Mouse (Mus musculus): ENCODE measurements at regions not wholly inside any gene's neighbourhood (a gene's known extent, or its start where the extent isn't known, plus 50 kb on each side); places are given as distances from the start of the nearest gene placed in this dataset.
A peak's percentile ranks its signal among the peaks of the same experiment; 100 is the strongest.

DNA sequence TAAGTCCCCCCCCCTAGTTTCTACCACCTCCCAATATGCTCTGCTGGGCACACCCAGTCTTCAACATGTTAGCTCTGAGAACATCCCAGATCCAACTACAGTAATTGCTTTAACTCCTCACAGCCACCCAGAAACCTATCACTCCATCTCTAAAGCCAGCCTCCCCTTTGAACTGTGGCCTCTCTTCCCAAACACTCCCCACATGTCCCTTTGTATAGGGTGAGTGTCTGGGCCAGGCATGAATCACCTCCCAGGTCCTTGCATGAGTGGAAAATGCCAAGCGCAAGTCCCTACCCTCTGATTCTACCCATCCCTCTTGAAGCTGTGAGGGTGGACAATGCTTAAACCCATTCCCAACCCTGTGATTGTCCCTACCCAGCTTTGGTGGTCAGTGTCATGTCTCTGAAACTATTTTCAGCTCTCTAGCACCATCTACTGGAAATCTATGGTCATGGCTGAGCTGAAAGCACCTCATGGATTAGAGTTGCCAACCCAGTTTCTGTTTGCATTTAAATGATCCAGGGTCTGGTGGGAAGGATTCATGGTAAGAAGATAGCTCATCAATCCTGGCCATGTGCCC is 162.6 kb upstream of the Nckap5 start:
- H3K27ac ChIP-seq (replicated peaks; ENCODE audit: low read depth, low read length): no peak overlapping the region
- H3K9ac ChIP-seq (ENCODE audit: low read length): no peak overlapping the region
- no peaks in the 10 kb centered on the region for H3K9me3 ChIP-seq (ENCODE audit: control insufficient read depth, low read length)
- H3K36me3 ChIP-seq (ENCODE audit: control insufficient read depth, insufficient read depth, low read length): no peaks in the 10 kb centered on the region
- no peaks in the 10 kb centered on the region for H3K27me3 ChIP-seq (ENCODE audit: control insufficient read depth, insufficient read depth, low read length)
- peak; percentile 54 for DNase-seq (ENCODE audit: low spot score)
- ATAC-seq (ENCODE audit: insufficient number of reproducible peaks, low FRiP score, low TSS enrichment, low read depth): 0 out of 2 replicates have a peak, but pooled peaks have one; percentile 11
- no peak overlapping the region for H3K4me3 ChIP-seq (ENCODE audit: low read depth, low read length)
- 86% methylated on average over 1 of the region's 1 CpGs for WGBS
- H3K4me2 ChIP-seq (ENCODE audit: low read depth, severe bottlenecking): no peak overlapping the region
- no peaks in the 10 kb centered on the region for H3K4me1 ChIP-seq (ENCODE audit: control insufficient read depth, insufficient read depth, low read length)

DNA sequence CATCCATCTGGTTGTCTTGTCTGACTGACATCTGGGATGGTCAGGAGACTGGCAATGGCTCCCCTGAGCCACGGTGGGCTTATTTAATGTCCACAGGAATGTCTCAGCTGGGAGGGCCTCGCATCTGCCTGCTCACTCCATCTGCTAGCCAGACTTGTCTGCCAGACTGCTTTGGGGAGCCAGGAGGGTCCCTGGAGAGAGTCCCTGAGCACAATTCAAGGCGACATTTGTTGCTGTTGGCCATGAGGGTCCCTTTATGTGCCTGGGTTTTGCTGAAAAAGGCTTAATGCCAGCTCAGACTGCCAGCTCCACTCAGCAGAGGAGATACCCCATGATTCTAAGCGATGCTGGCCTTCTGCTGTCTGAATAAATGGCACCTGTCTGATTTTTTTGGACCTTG is 161.8 kb upstream of the Nckap5 start:
- no peaks in the 10 kb centered on the region for H3K4me1 ChIP-seq (ENCODE audit: control insufficient read depth, insufficient read depth, low read length)
- no peak for ATAC-seq (ENCODE audit: insufficient number of reproducible peaks, low FRiP score, low TSS enrichment, low read depth)
- H3K4me2 ChIP-seq (ENCODE audit: low read depth, severe bottlenecking): no peak overlapping the region
- no peaks in the 10 kb centered on the region for H3K36me3 ChIP-seq (ENCODE audit: control insufficient read depth, insufficient read depth, low read length)
- no peaks in the 10 kb centered on the region for H3K9me3 ChIP-seq (ENCODE audit: control insufficient read depth, low read length)
- H3K4me3 ChIP-seq (ENCODE audit: low read depth, low read length): no peak overlapping the region
- 52% methylated on average over 4 of the region's 4 CpGs for WGBS
- H3K9ac ChIP-seq (ENCODE audit: low read length): no peak overlapping the region
- H3K27me3 ChIP-seq (ENCODE audit: control insufficient read depth, insufficient read depth, low read length): no peaks in the 10 kb centered on the region
- DNase-seq (ENCODE audit: low spot score): no peak
- H3K27ac ChIP-seq (replicated peaks; ENCODE audit: low read depth, low read length): no peak overlapping the region

DNA sequence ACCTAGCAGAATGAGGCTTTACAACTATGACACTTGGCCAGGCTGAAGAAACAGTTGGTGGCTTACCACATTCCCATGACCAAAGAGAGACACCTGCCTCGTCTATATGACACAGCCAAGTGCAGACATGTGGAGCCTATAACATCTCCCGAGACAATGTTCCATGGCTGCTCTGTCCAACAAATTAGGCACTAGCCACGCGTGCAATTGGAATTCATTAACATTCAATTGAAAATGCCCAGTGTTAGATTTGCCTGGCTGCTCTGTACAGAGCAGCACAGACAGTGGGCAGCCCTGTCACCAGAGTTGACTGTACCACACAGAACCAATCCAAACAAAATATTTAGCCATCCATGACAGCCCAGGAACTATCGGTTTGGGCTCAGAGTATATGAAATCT is 152.2 kb upstream of the Nckap5 start:
- WGBS: 91% methylated on average over 5 of the region's 5 CpGs
- H3K36me3 ChIP-seq (ENCODE audit: control insufficient read depth, insufficient read depth, low read length): no peaks in the 10 kb centered on the region
- H3K27me3 ChIP-seq (ENCODE audit: control insufficient read depth, insufficient read depth, low read length): no peaks in the 10 kb centered on the region
- DNase-seq (ENCODE audit: low spot score) (no peak), ATAC-seq (ENCODE audit: insufficient number of reproducible peaks, low FRiP score, low TSS enrichment, low read depth) (no peak)
- H3K4me3 ChIP-seq (ENCODE audit: low read depth, low read length): no peak overlapping the region
- H3K9ac ChIP-seq (ENCODE audit: low read length): no peak overlapping the region
- H3K9me3 ChIP-seq (ENCODE audit: control insufficient read depth, low read length): no peaks in the 10 kb centered on the region
- H3K4me1 ChIP-seq (ENCODE audit: control insufficient read depth, insufficient read depth, low read length): no peaks in the 10 kb centered on the region
- H3K27ac ChIP-seq (replicated peaks; ENCODE audit: low read depth, low read length): no peak overlapping the region
- H3K4me2 ChIP-seq (ENCODE audit: low read depth, severe bottlenecking): no peak overlapping the region

DNA sequence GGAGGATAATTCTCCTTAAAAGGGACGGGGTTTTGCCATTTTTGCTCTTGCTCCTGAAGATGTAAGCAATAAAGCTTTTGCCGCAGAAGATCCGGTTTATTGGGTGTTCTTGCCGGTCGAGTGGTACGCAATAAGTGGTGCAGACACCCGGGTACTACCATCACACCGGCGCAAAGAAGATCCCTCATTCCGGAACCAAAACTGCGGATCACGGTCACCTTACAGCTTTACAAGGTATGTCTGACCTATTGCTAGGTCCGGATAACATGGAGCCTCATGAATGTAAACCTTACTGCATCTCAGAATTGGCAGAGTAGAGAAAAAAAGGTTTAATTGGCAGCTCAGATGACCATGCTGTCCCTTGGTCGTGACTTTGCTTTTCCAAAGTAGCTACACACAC is 149.7 kb upstream of the Nckap5 start:
- ATAC-seq (ENCODE audit: insufficient number of reproducible peaks, low FRiP score, low TSS enrichment, low read depth): no peak
- H3K4me3 ChIP-seq (ENCODE audit: low read depth, low read length): no peak overlapping the region
- no peaks in the 10 kb centered on the region for H3K4me1 ChIP-seq (ENCODE audit: control insufficient read depth, insufficient read depth, low read length)
- DNase-seq (ENCODE audit: low spot score): no peak
- no peak overlapping the region for H3K9ac ChIP-seq (ENCODE audit: low read length)
- WGBS: 93% methylated on average over 14 of the region's 14 CpGs
- H3K9me3 ChIP-seq (ENCODE audit: control insufficient read depth, low read length): no peaks in the 10 kb centered on the region
- H3K36me3 ChIP-seq (ENCODE audit: control insufficient read depth, insufficient read depth, low read length): no peaks in the 10 kb centered on the region
- H3K27ac ChIP-seq (replicated peaks; ENCODE audit: low read depth, low read length): no peak overlapping the region
- H3K4me2 ChIP-seq (ENCODE audit: low read depth, severe bottlenecking): no peak overlapping the region
- H3K27me3 ChIP-seq (ENCODE audit: control insufficient read depth, insufficient read depth, low read length): no peaks in the 10 kb centered on the region

DNA sequence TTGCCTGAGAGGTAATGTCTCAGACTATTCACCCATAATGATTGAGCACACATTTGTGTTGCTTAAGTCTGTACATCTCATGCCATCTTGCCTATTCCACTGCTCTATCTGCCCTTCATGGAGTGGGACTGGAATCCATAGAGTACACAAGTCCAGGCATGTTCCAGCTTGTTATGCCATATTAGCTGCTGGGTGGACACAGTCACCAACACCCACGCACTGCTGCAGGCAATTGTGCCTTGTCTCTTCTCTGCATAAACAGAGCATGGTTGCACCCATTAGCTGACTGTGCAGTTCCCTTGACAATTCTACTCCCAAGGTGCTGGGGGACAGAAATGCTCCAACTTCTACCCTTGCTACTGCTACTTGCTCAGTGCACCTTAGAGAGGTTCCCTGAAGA is 143.3 kb upstream of the Nckap5 start:
- no peak overlapping the region for H3K4me2 ChIP-seq (ENCODE audit: low read depth, severe bottlenecking)
- no peaks in the 10 kb centered on the region for H3K9me3 ChIP-seq (ENCODE audit: control insufficient read depth, low read length)
- no peak overlapping the region for H3K27ac ChIP-seq (replicated peaks; ENCODE audit: low read depth, low read length)
- H3K36me3 ChIP-seq (ENCODE audit: control insufficient read depth, insufficient read depth, low read length): no peaks in the 10 kb centered on the region
- no peaks in the 10 kb centered on the region for H3K27me3 ChIP-seq (ENCODE audit: control insufficient read depth, insufficient read depth, low read length)
- no peak for ATAC-seq (ENCODE audit: insufficient number of reproducible peaks, low FRiP score, low TSS enrichment, low read depth)
- H3K4me3 ChIP-seq (ENCODE audit: low read depth, low read length): no peak overlapping the region
- WGBS: 84% methylated on average over 1 of the region's 1 CpGs
- no peak overlapping the region for H3K9ac ChIP-seq (ENCODE audit: low read length)
- H3K4me1 ChIP-seq (ENCODE audit: control insufficient read depth, insufficient read depth, low read length): no peaks in the 10 kb centered on the region
- DNase-seq (ENCODE audit: low spot score): no peak

DNA sequence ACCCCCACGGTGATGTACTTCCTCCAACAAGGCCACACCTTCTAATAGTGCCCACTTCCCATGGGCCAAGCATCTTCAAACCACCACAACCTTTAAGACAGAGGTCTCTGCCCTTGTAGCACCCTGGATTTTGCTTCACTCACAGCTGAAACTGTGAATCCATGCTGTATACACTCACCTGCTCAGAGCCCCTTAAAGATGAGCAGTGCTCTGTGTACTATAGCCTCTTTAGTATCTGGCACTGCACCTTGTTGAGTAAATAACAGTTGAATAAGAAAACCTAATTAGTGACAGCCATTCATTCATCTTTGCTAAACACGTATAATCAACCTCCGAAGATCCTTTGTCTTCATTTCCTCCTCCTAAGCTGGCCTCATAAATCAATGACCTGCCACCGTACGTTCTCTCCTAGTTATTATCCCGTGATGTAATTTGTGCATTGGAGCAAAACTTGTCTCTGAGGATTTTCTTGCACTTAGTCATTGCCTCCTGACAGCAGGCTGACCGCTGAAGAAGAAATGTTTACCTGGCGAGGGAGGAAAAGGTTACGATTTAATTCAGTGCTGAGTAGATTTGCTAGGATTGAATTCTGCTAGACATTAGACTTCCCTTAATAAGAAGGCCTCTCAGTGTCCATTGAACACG is 141.3 kb upstream of the Nckap5 start:
- H3K4me1 ChIP-seq (ENCODE audit: control insufficient read depth, insufficient read depth, low read length): no peaks in the 10 kb centered on the region
- H3K4me2 ChIP-seq (ENCODE audit: low read depth, severe bottlenecking): no peak overlapping the region
- no peak overlapping the region for H3K9ac ChIP-seq (ENCODE audit: low read length)
- H3K36me3 ChIP-seq (ENCODE audit: control insufficient read depth, insufficient read depth, low read length): no peaks in the 10 kb centered on the region
- no peak overlapping the region for H3K4me3 ChIP-seq (ENCODE audit: low read depth, low read length)
- H3K27me3 ChIP-seq (ENCODE audit: control insufficient read depth, insufficient read depth, low read length): no peaks in the 10 kb centered on the region
- 77% methylated on average over 10 of the region's 10 CpGs for WGBS
- DNase-seq (ENCODE audit: low spot score) (no peak), ATAC-seq (ENCODE audit: insufficient number of reproducible peaks, low FRiP score, low TSS enrichment, low read depth) (no peak)
- H3K9me3 ChIP-seq (ENCODE audit: control insufficient read depth, low read length): no peaks in the 10 kb centered on the region
- no peak overlapping the region for H3K27ac ChIP-seq (replicated peaks; ENCODE audit: low read depth, low read length)

DNA sequence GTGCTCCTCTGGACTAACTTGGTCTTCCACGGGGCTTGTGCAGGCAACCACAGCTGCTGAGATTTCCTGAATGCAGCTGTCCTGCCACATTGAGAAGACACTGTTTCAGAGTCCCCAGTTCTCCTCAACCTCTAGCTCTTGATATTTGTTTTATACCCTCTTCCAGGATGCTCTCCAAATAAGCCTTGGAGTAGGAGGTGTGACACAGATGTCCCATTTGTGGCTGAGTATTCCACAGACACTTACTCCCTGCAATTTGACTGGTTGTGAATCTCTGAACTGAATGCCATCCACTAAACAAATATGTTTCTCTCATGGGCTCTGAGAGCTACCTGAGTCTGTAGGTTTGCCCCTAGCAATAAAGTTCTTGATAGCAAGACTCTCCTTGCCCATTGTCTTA is 140.5 kb upstream of the Nckap5 start:
- no peak for ATAC-seq (ENCODE audit: insufficient number of reproducible peaks, low FRiP score, low TSS enrichment, low read depth)
- no peaks in the 10 kb centered on the region for H3K27me3 ChIP-seq (ENCODE audit: control insufficient read depth, insufficient read depth, low read length)
- H3K4me1 ChIP-seq (ENCODE audit: control insufficient read depth, insufficient read depth, low read length): no peaks in the 10 kb centered on the region
- no peak overlapping the region for H3K4me2 ChIP-seq (ENCODE audit: low read depth, severe bottlenecking)
- H3K9ac ChIP-seq (ENCODE audit: low read length): no peak overlapping the region
- H3K9me3 ChIP-seq (ENCODE audit: control insufficient read depth, low read length): no peaks in the 10 kb centered on the region
- no peak overlapping the region for H3K27ac ChIP-seq (replicated peaks; ENCODE audit: low read depth, low read length)
- H3K4me3 ChIP-seq (ENCODE audit: low read depth, low read length): no peak overlapping the region
- no peak for DNase-seq (ENCODE audit: low spot score)
- no peaks in the 10 kb centered on the region for H3K36me3 ChIP-seq (ENCODE audit: control insufficient read depth, insufficient read depth, low read length)
- 80% methylated on average over 1 of the region's 1 CpGs for WGBS

DNA sequence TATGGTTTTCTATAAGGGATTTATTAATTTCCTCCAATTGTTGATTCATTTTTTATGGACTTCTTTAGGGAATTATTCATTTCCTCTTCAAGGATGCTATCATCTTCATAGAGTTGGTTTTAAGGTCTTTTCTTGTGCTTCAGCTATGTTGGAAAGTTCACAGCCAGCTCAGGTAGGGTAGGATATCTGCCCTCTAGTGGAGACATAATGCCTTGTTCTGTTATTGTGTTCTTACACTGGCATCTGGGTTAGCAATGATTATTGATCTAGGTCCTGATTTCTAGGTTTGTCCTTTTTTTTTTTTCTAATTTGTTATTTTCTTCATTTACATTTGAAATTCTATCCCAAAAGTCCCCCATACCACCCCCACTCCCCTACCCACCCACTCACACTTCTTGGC is 135.8 kb upstream of the Nckap5 start:
- no peak for DNase-seq (ENCODE audit: low spot score)
- Histone ChIP-seq H3K9ac (ENCODE audit: low read length) (no peak overlapping the region), H3K4me3 (ENCODE audit: low read depth, low read length) (no peak overlapping the region), H3K36me3 (ENCODE audit: control insufficient read depth, insufficient read depth, low read length) (no peaks in the 10 kb centered on the region), H3K9me3 (ENCODE audit: control insufficient read depth, low read length) (no peaks in the 10 kb centered on the region), H3K4me1 (ENCODE audit: control insufficient read depth, insufficient read depth, low read length) (no peaks in the 10 kb centered on the region), H3K4me2 (ENCODE audit: low read depth, severe bottlenecking) (no peak overlapping the region), H3K27ac (replicated peaks; ENCODE audit: low read depth, low read length) (no peak overlapping the region), H3K27me3 (ENCODE audit: control insufficient read depth, insufficient read depth, low read length) (no peaks in the 10 kb centered on the region)
- no peak for ATAC-seq (ENCODE audit: insufficient number of reproducible peaks, low FRiP score, low TSS enrichment, low read depth)
